Mouse (Mus musculus): ENCODE measurements around the gene Gm20388.

Gm20388 gene

GRCm38 (mm10) chr8:121258126-121258792 is 1347.6 kb downstream of the Gm20388 start:
- peak; percentile 54 for DNase-seq (ENCODE audit: low spot score)

DNA sequence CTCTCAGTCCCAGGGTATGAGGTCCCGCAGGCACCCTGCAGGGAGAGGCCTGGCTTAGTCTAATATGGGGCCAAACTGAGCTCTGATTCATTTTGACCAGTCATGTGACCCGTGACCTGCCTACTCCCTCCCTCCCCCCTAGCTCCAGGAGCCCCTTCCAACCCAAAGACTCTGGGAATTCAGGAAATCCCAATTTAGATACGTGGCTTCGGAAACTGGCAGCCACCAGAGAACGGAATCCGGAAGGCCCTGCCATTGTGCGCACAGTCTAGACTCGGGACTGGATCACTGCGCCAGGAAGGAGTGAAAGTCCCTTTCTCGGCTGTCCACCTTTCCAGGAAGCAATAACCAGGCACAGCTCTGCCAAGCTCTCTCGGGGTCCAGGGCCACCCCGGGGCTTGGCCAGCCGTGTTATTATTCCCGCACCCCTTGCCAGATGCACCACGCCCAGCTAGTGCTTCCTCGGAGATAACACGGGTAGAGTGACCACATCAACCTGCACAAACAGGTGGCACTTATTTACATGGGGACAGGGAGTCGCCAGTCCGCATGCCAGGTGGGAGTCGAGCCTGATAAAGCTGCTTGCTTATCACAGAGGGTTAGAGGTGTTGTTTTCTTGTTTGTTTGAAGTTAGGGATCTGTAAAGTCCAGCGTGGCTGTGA is 1352.2 kb downstream of the Gm20388 start:
- no peak for DNase-seq (ENCODE audit: low spot score)

- no peak for DNase-seq (ENCODE audit: low spot score)
These were observed 1352.7 kb downstream of the Gm20388 start for GRCm38 (mm10) chr8:121263390-121263775.

DNA sequence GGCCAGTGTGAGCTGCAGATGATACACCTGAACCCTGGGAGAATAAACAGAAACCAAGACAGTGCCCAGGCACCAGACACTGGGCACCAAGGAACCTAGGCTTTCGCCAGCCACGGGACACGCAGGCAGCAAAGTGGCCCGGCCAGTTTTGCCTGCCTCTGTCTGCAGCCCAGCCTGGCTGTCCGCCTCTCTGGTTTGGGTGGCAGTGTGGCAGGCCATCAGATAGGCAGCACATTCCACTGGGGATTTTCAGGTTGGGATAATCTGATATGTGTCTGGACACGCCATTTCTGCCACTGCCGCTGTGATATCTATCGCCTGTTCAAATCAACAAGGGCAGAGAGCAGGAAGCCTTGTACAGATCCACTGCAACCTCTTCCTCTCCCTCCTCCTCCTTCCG is 1353.6 kb downstream of the Gm20388 start:
- DNase-seq (ENCODE audit: low spot score): no peak

DNA sequence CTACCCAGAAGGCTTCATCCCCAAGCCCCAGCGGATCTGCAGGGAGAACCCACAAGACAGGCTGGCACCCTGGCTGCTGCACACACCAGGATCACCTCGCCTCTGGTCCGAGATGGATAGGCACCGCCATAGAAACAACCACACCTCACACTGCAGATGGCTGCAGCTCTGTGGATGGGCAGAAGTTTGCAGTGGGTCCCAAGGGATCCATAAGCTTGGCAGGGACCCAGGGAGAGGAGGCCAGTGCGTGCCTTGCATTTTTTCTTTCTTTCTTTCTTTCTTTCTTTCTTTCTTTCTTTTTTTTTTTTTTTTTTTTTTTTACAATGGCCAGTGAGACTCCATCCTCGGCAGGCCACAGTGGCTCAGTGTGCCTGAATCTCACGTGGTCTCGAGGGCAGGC is 1360.9 kb downstream of the Gm20388 start:
- no peak for DNase-seq (ENCODE audit: low spot score)

DNA sequence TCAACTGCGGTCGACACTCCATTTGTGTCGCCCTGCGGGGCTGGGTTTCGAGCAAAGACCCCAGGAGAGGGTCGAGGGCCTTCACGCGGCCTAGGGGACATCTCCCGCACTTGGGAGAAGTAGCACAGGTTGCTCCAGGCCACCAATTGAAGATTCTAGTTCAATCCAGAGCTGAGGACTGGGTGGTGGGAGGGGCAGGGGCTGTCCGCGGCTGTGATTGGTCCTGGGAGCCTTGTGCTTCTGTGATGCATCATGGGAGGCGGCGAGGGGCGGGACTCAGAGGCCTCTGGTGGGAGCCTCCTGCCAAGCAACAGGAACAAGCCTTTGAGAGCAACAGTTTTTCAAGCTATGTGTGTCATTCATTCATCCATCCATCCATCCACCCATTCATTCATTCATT is 1362.6 kb downstream of the Gm20388 start:
- DNase-seq (ENCODE audit: low spot score): peak; percentile 64

GRCm38 (mm10) chr8:121273620-121274019 is 1363.0 kb downstream of the Gm20388 start:
- no peak for DNase-seq (ENCODE audit: low spot score)

- DNase-seq (ENCODE audit: low spot score): peak; percentile 76
These were observed 1369.8 kb downstream of the Gm20388 start for GRCm38 (mm10) chr8:121280414-121280813.

DNA sequence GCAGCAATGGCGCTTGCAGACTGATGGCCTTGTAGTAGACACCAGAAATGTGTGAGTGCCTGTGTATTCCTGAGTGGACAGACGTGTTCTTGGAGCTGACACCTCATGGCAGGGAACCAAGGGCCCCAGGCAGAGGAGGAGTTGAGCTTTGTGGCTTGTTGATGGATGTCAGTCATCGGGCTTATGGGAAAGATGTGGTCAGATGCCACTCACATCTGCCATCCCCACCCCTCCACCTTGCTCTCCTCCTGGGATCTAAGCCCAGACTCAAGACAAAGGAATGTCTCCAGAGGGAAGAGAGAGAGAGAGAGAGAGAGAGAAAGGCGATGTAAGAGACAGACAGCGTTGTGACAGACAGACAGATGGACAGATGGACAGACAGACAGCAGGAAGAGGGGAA is 1378.7 kb downstream of the Gm20388 start:
- no peak for DNase-seq (ENCODE audit: low spot score)

- no peak for DNase-seq (ENCODE audit: low spot score)
These were observed 1379.9 kb downstream of the Gm20388 start for GRCm38 (mm10) chr8:121290547-121290946.

DNA sequence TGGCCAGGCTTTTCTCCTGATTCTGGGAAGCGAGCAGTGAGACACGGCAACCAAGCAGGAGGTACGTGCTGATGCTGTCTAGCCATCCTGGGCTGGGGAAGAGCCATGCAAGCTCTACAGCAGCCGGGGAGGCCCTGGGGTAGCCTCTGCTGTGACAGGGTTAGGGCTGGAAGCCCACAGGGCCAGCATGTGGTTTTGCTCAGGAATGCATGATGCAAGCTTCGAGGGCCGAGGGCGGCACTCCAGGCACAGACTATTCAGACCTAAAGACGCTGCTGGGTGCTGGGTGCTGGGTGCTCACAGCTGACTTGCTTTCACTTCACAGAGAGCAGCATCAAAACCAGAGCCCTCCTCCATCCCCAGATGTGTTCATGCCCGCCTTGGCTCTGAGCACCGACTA is 1382.8 kb downstream of the Gm20388 start:
- DNase-seq (ENCODE audit: low spot score): no peak

DNA sequence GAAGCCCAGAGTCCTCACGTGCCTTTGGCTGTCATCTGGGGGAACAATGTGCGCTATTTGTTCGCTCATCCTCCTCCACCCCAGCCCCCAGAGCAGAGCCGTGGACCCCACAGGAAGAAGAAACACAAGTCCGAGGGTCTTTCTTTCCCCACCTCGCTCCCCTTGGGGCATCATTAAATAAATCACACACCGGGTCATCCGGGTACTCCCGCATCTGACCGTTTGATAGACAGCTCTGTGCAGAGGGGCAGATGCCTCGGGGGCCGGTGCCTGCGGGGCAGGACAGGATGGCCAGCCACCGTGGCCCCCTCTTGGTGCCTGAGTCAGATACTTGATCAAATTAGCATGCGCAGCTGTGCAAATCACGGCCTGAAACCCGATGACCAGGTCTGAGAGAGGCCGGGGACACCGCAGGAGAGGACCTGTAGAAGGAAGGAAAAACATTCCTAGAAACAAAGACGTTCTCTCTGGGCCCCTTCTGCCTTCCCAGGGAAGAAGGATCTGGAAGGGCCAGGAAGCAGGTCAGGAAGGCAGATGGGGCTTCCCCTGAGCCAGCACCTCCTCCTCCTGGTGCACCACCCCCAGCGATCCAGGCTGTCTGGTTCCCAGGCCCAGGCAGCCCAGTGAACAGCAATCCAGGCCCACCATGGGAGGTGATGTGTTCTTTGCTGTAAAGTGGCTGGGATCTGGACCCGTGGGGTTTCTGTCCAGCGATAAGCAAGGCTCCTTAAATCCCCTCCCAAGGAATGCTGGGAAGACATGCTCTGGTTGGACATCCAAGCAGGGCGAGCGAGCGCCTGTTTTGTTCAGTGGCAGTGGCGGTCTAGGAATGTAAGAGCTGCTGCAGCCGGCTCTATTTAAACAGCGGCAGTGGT is 1383.8 kb downstream of the Gm20388 start:
- DNase-seq (ENCODE audit: low spot score): peak; percentile 73

DNA sequence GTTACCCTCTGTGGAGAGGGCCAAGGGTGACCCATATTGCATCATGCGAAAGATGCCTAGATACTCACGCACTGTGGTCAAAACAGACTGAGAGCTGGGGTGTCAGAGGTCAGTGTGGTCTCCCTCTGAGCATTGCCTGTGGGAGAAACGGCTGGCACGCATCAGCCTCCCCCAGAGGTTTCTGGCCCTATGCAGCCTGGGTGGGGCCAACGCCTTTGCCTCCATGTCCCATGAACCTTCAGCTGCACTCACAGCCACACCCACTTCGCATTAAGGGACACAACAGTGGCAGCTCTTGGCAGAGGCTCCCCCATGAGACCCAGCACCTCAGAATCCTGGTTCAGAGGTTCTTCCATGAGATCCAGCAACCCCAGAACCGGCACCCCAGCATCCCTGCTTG is 1385.4 kb downstream of the Gm20388 start:
- no peak for DNase-seq (ENCODE audit: low spot score)

DNA sequence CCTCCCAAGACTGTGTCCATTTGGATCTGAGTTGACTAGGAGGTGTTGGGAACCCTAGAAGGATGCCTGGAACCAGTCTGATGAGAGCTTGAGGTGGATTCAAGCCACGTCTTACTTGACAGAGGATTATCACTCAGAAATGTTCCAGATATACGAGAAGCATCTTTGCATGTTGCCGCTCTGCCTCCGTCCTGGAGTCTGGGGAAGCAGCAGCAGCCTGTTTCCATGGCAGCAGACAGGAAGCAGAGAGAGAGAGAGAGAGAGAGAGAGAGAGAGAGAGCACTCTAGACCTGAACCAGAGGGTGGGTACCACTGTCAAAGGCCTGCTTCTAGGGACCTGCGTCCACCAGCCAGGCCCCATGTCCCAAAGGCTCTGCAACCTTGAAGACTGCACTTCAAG is 1386.0 kb downstream of the Gm20388 start:
- peak; percentile 64 for DNase-seq (ENCODE audit: low spot score)

DNA sequence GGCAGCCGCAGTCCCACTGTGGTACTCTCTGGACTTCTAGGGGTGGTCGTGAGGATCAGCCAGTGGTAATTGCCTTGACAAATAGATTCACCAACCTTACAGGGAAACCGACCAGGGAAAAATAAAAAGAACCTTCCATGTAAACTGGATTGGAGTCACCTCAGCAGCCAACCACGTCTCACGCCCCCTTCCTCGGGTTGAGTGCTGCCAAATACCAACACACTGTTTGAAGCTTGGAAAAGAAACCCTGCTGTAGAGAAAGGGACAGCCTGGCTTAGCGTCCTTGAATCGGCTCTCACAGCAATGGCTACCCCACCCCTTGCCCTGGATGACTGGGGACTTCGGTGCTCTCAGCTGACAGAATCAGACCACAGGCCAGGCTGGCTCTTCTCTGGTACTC is 1386.7 kb downstream of the Gm20388 start:
- DNase-seq (ENCODE audit: low spot score): no peak

- no peak for DNase-seq (ENCODE audit: low spot score)
These were observed 1389.4 kb downstream of the Gm20388 start for GRCm38 (mm10) chr8:121300066-121300465.

- DNase-seq (ENCODE audit: low spot score): peak; percentile 81
These were observed 1390.1 kb downstream of the Gm20388 start for GRCm38 (mm10) chr8:121300501-121301411.

GRCm38 (mm10) chr8:121301431-121301830 is 1390.8 kb downstream of the Gm20388 start:
- peak; percentile 57 for DNase-seq (ENCODE audit: low spot score)

DNA sequence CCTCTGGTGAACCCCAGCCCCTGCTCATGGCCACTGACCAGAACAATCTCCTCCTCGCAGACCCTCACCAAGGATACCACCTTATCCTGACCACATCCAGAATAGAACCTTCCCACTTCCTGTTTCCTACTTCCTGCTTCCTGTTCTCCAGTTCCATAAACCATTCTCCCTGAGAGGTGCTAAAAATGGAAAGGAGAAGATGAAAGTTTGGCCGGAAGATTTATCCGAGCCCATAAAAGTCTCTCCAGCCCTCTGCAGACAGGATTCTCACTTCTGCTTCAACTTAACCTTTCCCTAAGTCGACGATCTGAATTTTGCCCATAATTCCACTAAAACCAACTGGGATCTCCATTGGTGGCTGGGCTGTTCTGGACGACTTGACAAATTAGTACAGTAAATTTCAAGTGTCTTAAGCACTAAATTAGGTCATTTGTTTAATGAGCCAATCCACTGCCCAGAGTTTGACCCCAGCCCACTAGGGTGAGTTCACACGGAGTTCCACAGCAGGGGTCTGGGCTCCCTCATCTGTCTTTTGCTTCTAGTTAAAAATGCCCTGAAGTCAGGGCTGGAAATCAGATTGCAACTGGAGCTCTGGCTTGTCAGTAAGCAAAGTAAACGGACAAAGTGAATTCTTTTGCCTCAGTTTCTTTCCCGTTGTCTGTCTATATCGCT is 1391.5 kb downstream of the Gm20388 start:
- peak; percentile 33 for DNase-seq (ENCODE audit: low spot score)

GRCm38 (mm10) chr8:121307723-121308122 is 1397.1 kb downstream of the Gm20388 start:
- DNase-seq (ENCODE audit: low spot score): no peak
